Mouse (Mus musculus): ENCODE measurements around the gene Gm37240. TPM values are rescaled to one million over a fixed set of nuclear protein-coding genes. Genes with fewer than 3 reads are reported as not detected.

Gm37240 gene
- polyA plus RNA-seq, 1 experiment from 2014 or later, result 11.4 TPM

GRCm38 (mm10) chr3:85886636-85887238, 581 bp downstream of the Gm37240 start:
- no peaks in the 10 kb centered on the region for H3K9me3 ChIP-seq (replicated peaks; ENCODE audit: control insufficient read depth, low read length)
- ATAC-seq (ENCODE audit: insufficient read depth, low FRiP score), result no peak
- H3K9ac ChIP-seq (ENCODE audit: low read length), result peak overlapping the region; percentile 70
- H3K4me1 ChIP-seq (ENCODE audit: control insufficient read depth, insufficient read depth, low read length), result peaks cover 6% of the 10 kb centered on the region; the same call in 1 of the 2 replicates
- peak overlapping the region; percentile 55 for H3K4me3 ChIP-seq (replicated peaks; ENCODE audit: low read length)
- H3K36me3 ChIP-seq (ENCODE audit: control insufficient read depth, insufficient read depth, low read length), result no peaks in the 10 kb centered on the region
- H3K4me2 ChIP-seq (ENCODE audit: low read depth, low read length), result peak overlapping the region; percentile 66
- no peaks in the 10 kb centered on the region for H3K27me3 ChIP-seq (ENCODE audit: control insufficient read depth, insufficient read depth, low read length)
- WGBS, result 5% methylated on average over 22 of the region's 22 CpGs
- peak overlapping the region; percentile 66 for H3K27ac ChIP-seq (ENCODE audit: low read length)

- ATAC-seq (ENCODE audit: insufficient read depth, low FRiP score), result no peak
- Histone ChIP-seq H3K36me3 (ENCODE audit: control insufficient read depth, insufficient read depth, low read length) (no peaks in the 10 kb centered on the region), H3K9me3 (replicated peaks; ENCODE audit: control insufficient read depth, low read length) (no peaks in the 10 kb centered on the region), H3K9ac (ENCODE audit: low read length) (0 out of 2 replicates have a peak overlapping the region, but pooled peaks have one; percentile 70), H3K4me3 (replicated peaks; ENCODE audit: low read length) (peak overlapping the region; percentile 55), H3K4me2 (ENCODE audit: low read depth, low read length) (peak overlapping the region; percentile 66), H3K27me3 (ENCODE audit: control insufficient read depth, insufficient read depth, low read length) (no peaks in the 10 kb centered on the region), H3K27ac (ENCODE audit: low read length) (no peak overlapping the region), H3K4me1 (ENCODE audit: control insufficient read depth, insufficient read depth, low read length) (peaks cover 8% of the 10 kb centered on the region; the same call in 1 of the 2 replicates)
- 56% methylated on average over 1 of the region's 1 CpGs for WGBS
Observed at GRCm38 (mm10) chr3:85885906-85886305, 1.4 kb downstream of the Gm37240 start.

GRCm38 (mm10) chr3:85880687-85881086, 6.6 kb downstream of the Gm37240 start:
- no peak overlapping the region for H3K9ac ChIP-seq (ENCODE audit: low read length)
- no peaks in the 10 kb centered on the region for H3K36me3 ChIP-seq (ENCODE audit: control insufficient read depth, insufficient read depth, low read length)
- peak overlapping the region; percentile 17; the same call in 1 of the 2 replicates for H3K27ac ChIP-seq (ENCODE audit: low read length)
- no peaks in the 10 kb centered on the region for H3K27me3 ChIP-seq (ENCODE audit: control insufficient read depth, insufficient read depth, low read length)
- WGBS, result 63% methylated on average over 2 of the region's 2 CpGs
- peak; percentile 92 for ATAC-seq (ENCODE audit: insufficient read depth, low FRiP score)
- peaks cover 7% of the 10 kb centered on the region; the same call in 1 of the 2 replicates for H3K4me1 ChIP-seq (ENCODE audit: control insufficient read depth, insufficient read depth, low read length)
- H3K4me2 ChIP-seq (ENCODE audit: low read depth, low read length), result no peak overlapping the region
- no peaks in the 10 kb centered on the region for H3K9me3 ChIP-seq (replicated peaks; ENCODE audit: control insufficient read depth, low read length)
- no peak overlapping the region for H3K4me3 ChIP-seq (replicated peaks; ENCODE audit: low read length)

- Histone ChIP-seq H3K9ac (ENCODE audit: low read length) (no peak overlapping the region), H3K4me1 (ENCODE audit: control insufficient read depth, insufficient read depth, low read length) (peaks cover 7% of the 10 kb centered on the region; the same call in 1 of the 2 replicates), H3K9me3 (replicated peaks; ENCODE audit: control insufficient read depth, low read length) (no peaks in the 10 kb centered on the region), H3K4me3 (replicated peaks; ENCODE audit: low read length) (no peak overlapping the region), H3K27ac (ENCODE audit: low read length) (peak overlapping the region; percentile 17; the same call in 1 of the 2 replicates), H3K36me3 (ENCODE audit: control insufficient read depth, insufficient read depth, low read length) (no peaks in the 10 kb centered on the region), H3K4me2 (ENCODE audit: low read depth, low read length) (no peak overlapping the region), H3K27me3 (ENCODE audit: control insufficient read depth, insufficient read depth, low read length) (no peaks in the 10 kb centered on the region)
- WGBS, result 72% methylated on average over 8 of the region's 8 CpGs
- ATAC-seq (ENCODE audit: insufficient read depth, low FRiP score), result no peak
Observed at GRCm38 (mm10) chr3:85880068-85880467, 7.2 kb downstream of the Gm37240 start.

GRCm38 (mm10) chr3:85878911-85879310, 8.4 kb downstream of the Gm37240 start:
- no peak for ATAC-seq (ENCODE audit: insufficient read depth, low FRiP score)
- Histone ChIP-seq H3K4me1 (ENCODE audit: control insufficient read depth, insufficient read depth, low read length) (peaks cover 7% of the 10 kb centered on the region; the same call in 1 of the 2 replicates), H3K36me3 (ENCODE audit: control insufficient read depth, insufficient read depth, low read length) (no peaks in the 10 kb centered on the region), H3K9me3 (replicated peaks; ENCODE audit: control insufficient read depth, low read length) (no peaks in the 10 kb centered on the region), H3K27ac (ENCODE audit: low read length) (no peak overlapping the region), H3K27me3 (ENCODE audit: control insufficient read depth, insufficient read depth, low read length) (no peaks in the 10 kb centered on the region), H3K9ac (ENCODE audit: low read length) (no peak overlapping the region), H3K4me3 (replicated peaks; ENCODE audit: low read length) (no peak overlapping the region), H3K4me2 (ENCODE audit: low read depth, low read length) (no peak overlapping the region)
- 65% methylated on average over 5 of the region's 5 CpGs for WGBS

GRCm38 (mm10) chr3:85863996-85864395, 23.3 kb downstream of the Gm37240 start:
- Histone ChIP-seq H3K4me2 (ENCODE audit: low read depth, low read length) (no peak overlapping the region), H3K36me3 (ENCODE audit: control insufficient read depth, insufficient read depth, low read length) (no peaks in the 10 kb centered on the region), H3K27ac (ENCODE audit: low read length) (no peak overlapping the region), H3K9me3 (replicated peaks; ENCODE audit: control insufficient read depth, low read length) (no peaks in the 10 kb centered on the region), H3K27me3 (ENCODE audit: control insufficient read depth, insufficient read depth, low read length) (no peaks in the 10 kb centered on the region), H3K9ac (ENCODE audit: low read length) (no peak overlapping the region), H3K4me3 (replicated peaks; ENCODE audit: low read length) (no peak overlapping the region), H3K4me1 (ENCODE audit: control insufficient read depth, insufficient read depth, low read length) (no peaks in the 10 kb centered on the region)
- 25% methylated on average over 3 of the region's 3 CpGs for WGBS
- no peak for ATAC-seq (ENCODE audit: insufficient read depth, low FRiP score)

- Histone ChIP-seq H3K36me3 (ENCODE audit: control insufficient read depth, insufficient read depth, low read length) (no peaks in the 10 kb centered on the region), H3K4me1 (ENCODE audit: control insufficient read depth, insufficient read depth, low read length) (no peaks in the 10 kb centered on the region), H3K27ac (ENCODE audit: low read length) (no peak overlapping the region), H3K4me3 (replicated peaks; ENCODE audit: low read length) (no peak overlapping the region), H3K9me3 (replicated peaks; ENCODE audit: control insufficient read depth, low read length) (no peaks in the 10 kb centered on the region), H3K4me2 (ENCODE audit: low read depth, low read length) (no peak overlapping the region), H3K9ac (ENCODE audit: low read length) (no peak overlapping the region), H3K27me3 (ENCODE audit: control insufficient read depth, insufficient read depth, low read length) (no peaks in the 10 kb centered on the region)
- WGBS, result 87% methylated on average over 2 of the region's 2 CpGs
- no peak for ATAC-seq (ENCODE audit: insufficient read depth, low FRiP score)
Observed at GRCm38 (mm10) chr3:85862886-85863285, 24.4 kb downstream of the Gm37240 start.

- no peak overlapping the region for H3K4me2 ChIP-seq (ENCODE audit: low read depth, low read length)
- H3K27me3 ChIP-seq (ENCODE audit: control insufficient read depth, insufficient read depth, low read length), result no peaks in the 10 kb centered on the region
- no peaks in the 10 kb centered on the region for H3K9me3 ChIP-seq (replicated peaks; ENCODE audit: control insufficient read depth, low read length)
- H3K4me3 ChIP-seq (replicated peaks; ENCODE audit: low read length), result no peak overlapping the region
- WGBS, result 79% methylated on average over 5 of the region's 5 CpGs
- no peaks in the 10 kb centered on the region for H3K4me1 ChIP-seq (ENCODE audit: control insufficient read depth, insufficient read depth, low read length)
- no peak overlapping the region for H3K9ac ChIP-seq (ENCODE audit: low read length)
- no peak overlapping the region for H3K27ac ChIP-seq (ENCODE audit: low read length)
- no peaks in the 10 kb centered on the region for H3K36me3 ChIP-seq (ENCODE audit: control insufficient read depth, insufficient read depth, low read length)
- ATAC-seq (ENCODE audit: insufficient read depth, low FRiP score), result no peak
Observed at GRCm38 (mm10) chr3:85860996-85861395, 26.3 kb downstream of the Gm37240 start.

- no peak for ATAC-seq (ENCODE audit: insufficient read depth, low FRiP score)
- Histone ChIP-seq H3K27me3 (ENCODE audit: control insufficient read depth, insufficient read depth, low read length) (no peaks in the 10 kb centered on the region), H3K9me3 (replicated peaks; ENCODE audit: control insufficient read depth, low read length) (no peaks in the 10 kb centered on the region), H3K27ac (ENCODE audit: low read length) (no peak overlapping the region), H3K36me3 (ENCODE audit: control insufficient read depth, insufficient read depth, low read length) (no peaks in the 10 kb centered on the region), H3K4me1 (ENCODE audit: control insufficient read depth, insufficient read depth, low read length) (no peaks in the 10 kb centered on the region), H3K9ac (ENCODE audit: low read length) (no peak overlapping the region), H3K4me2 (ENCODE audit: low read depth, low read length) (no peak overlapping the region), H3K4me3 (replicated peaks; ENCODE audit: low read length) (no peak overlapping the region)
- 73% methylated on average over 6 of the region's 6 CpGs for WGBS
Observed at GRCm38 (mm10) chr3:85859311-85859710, 28.0 kb downstream of the Gm37240 start.
